7 mouse cellular contexts compared by ENCODE assay signal in the genomic region with DNA sequence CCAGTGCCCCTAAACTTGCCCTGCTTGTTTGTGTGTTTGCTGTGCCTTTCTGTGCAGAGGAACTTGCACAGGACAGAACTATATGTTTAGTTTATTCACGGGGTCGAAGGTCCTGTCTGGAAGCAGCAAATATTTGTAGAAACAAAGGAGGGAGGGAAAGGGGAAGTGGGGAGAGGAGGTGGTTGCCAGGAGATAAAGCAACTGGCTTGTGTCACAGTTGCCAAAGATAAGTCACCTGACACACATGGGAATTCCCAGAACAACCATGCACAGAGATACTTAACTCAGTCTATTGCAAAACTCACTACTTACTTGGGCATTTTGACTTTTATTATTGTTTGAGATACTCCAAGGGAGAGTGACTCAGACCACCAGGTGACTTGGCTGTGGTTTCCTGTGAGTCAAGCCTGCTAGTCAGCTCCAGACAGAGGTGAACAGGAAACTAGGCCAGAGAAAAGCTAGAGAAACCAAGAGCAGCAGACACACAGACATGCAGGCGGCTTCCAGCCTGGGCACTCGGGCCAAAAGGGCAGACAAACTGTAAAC.
DNase-seq lines count a peak whose midpoint lies in the region; ATAC-seq lines count a peak whose summit lies in the region.

No protein-coding gene starts in this region.

- H3K4me1 ChIP-seq in heart, embryonic 12.5 days (replicated peaks) = peaks cover 30% of the 10 kb centered on the region
- peaks cover 42% of the 10 kb centered on the region for H3K4me1 ChIP-seq in limb, embryonic 10.5 days
- H3K4me1 ChIP-seq in midbrain, embryonic 16.5 days (ENCODE audit: control insufficient read depth, insufficient read depth, low read length) = no peaks in the 10 kb centered on the region

- DNase-seq in CD8-positive naive resting alpha-beta T cell, adult 2 months (ENCODE audit: low read depth in 2 of 2, low spot score in 2 of 2) = peak; percentile 28 to 46
- peak; percentile 86 for DNase-seq in adrenal gland, adult 2 months
- DNase-seq in limb, embryonic 10.5 days (ENCODE audit: low spot score) = no peak
- peak; percentile 22 to 43 for DNase-seq in monocyte, adult 2 months (ENCODE audit: low read depth in 1 of 2, low spot score in 2 of 2)
- no peak for DNase-seq in frontal cortex, postnatal 36 days (ENCODE audit: low spot score in 2 of 2)

- no peaks in the 10 kb centered on the region for H3K9me3 ChIP-seq in heart, embryonic 12.5 days (replicated peaks)
- H3K9me3 ChIP-seq in limb, embryonic 10.5 days (replicated peaks) = no peaks in the 10 kb centered on the region
- H3K9me3 ChIP-seq in midbrain, embryonic 16.5 days (replicated peaks; ENCODE audit: control insufficient read depth, low read length, poor library complexity, severe bottlenecking) = no peaks in the 10 kb centered on the region

- peak overlapping the region; percentile 73 for H3K27ac ChIP-seq in heart, embryonic 12.5 days (ENCODE audit: poor library complexity, severe bottlenecking)
- H3K27ac ChIP-seq in limb, embryonic 10.5 days = peak overlapping the region; percentile 47; the same call in 1 of the 2 replicates
- H3K27ac ChIP-seq in midbrain, embryonic 16.5 days (ENCODE audit: low read length) = no peak overlapping the region

- no peaks in the 10 kb centered on the region for H3K36me3 ChIP-seq in heart, embryonic 12.5 days
- H3K36me3 ChIP-seq in limb, embryonic 10.5 days = no peaks in the 10 kb centered on the region
- H3K36me3 ChIP-seq in midbrain, embryonic 16.5 days (ENCODE audit: control insufficient read depth, insufficient read depth, low read length) = no peaks in the 10 kb centered on the region

- H3K27me3 ChIP-seq in heart, embryonic 12.5 days (replicated peaks) = no peaks in the 10 kb centered on the region
- no peaks in the 10 kb centered on the region for H3K27me3 ChIP-seq in limb, embryonic 10.5 days (ENCODE audit: low read depth, poor library complexity, severe bottlenecking)
- no peaks in the 10 kb centered on the region for H3K27me3 ChIP-seq in midbrain, embryonic 16.5 days (ENCODE audit: control insufficient read depth, insufficient read depth, low read depth, low read length)

- H3K9ac ChIP-seq in heart, embryonic 12.5 days = no peak overlapping the region
- no peak overlapping the region for H3K9ac ChIP-seq in midbrain, embryonic 16.5 days (ENCODE audit: low read depth, low read length)

- 18% methylated on average over 4 of the region's 4 CpGs for WGBS in heart, embryonic 12.5 days
- 61% methylated on average over 4 of the region's 4 CpGs for WGBS in limb, embryonic 10.5 days
- 70% methylated on average over 4 of the region's 4 CpGs for WGBS in midbrain, embryonic 16.5 days

- H3K4me2 ChIP-seq in heart, embryonic 12.5 days = no peak overlapping the region
- H3K4me2 ChIP-seq in midbrain, embryonic 16.5 days (ENCODE audit: low read length) = no peak overlapping the region

- H3K4me3 ChIP-seq in heart, embryonic 12.5 days = no peak overlapping the region
- H3K4me3 ChIP-seq in limb, embryonic 10.5 days = no peak overlapping the region
- H3K4me3 ChIP-seq in midbrain, embryonic 16.5 days (ENCODE audit: low read depth, low read length) = no peak overlapping the region

- peak; percentile 49; the same call in 1 of the 2 replicates for ATAC-seq in heart, embryonic 12.5 days (ENCODE audit: insufficient number of reproducible peaks, low FRiP score)
- ATAC-seq in midbrain, embryonic 16.5 days = no peak

Comparison
In these comparisons a context has a peak if more than half of its experiments do, and no peak if none do; other contexts are left out.
1. DNase-seq: peak in CD8-positive naive resting alpha-beta T cell, adult 2 months (2 of 2), adrenal gland, adult 2 months (single experiment) and monocyte, adult 2 months (2 of 2); none in limb, embryonic 10.5 days (single experiment) and frontal cortex, postnatal 36 days (0 of 2).